Mouse (Mus musculus): Measurements from ENCODE around the gene Golga4. TPM values are rescaled to one million over a fixed set of nuclear protein-coding genes. Genes with fewer than 3 reads are reported as not detected.
A peak's percentile ranks its signal among the peaks of the same experiment; 100 is the strongest.

Gene Golga4
- total RNA-seq, 2 experiments from 2014 or later: 84.1 to 116 TPM

DNA sequence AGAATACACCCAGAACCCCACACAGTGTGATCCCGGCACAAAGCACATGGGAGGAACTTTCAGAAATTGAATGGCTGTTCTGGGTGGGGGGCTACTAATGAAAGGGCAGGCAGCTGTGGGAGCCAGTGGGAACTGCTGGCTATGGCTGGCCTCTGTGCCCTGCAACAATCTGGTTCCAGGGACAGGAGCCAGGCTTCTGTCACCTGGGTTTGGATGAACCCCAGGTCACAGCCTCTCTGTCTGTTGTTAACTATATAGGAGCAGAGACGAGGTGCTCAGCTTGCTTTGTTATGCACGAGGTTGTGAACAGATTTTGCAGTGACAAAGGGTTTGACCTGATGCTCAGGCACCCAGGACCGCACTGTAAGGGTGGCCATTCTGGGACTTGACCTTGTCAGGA, 102.5 kb downstream of the Golga4 start:
- DNase-seq (ENCODE audit: low spot score in 2 of 2): no peak
- intact Hi-C loops (cut with DNase I): no loop called here

GRCm38 (mm10) chr9:118610060-118610459, 104.0 kb downstream of the Golga4 start:
- intact Hi-C loops (cut with DNase I): loop anchor here (5.0 kb wide), 1 partner anchor 67 kb away; no protein-coding TSS in a partner anchor
- DNase-seq (ENCODE audit: low spot score in 2 of 2): peak; percentile 21 to 46

- intact Hi-C loops (cut with DNase I): loop anchor here (5.0 kb wide), 1 partner anchor 66 kb away; no protein-coding TSS in a partner anchor
- DNase-seq (ENCODE audit: low spot score in 2 of 2): peak; percentile 46 to 49
Observed at GRCm38 (mm10) chr9:118611111-118611541, 105.1 kb downstream of the Golga4 start.

DNA sequence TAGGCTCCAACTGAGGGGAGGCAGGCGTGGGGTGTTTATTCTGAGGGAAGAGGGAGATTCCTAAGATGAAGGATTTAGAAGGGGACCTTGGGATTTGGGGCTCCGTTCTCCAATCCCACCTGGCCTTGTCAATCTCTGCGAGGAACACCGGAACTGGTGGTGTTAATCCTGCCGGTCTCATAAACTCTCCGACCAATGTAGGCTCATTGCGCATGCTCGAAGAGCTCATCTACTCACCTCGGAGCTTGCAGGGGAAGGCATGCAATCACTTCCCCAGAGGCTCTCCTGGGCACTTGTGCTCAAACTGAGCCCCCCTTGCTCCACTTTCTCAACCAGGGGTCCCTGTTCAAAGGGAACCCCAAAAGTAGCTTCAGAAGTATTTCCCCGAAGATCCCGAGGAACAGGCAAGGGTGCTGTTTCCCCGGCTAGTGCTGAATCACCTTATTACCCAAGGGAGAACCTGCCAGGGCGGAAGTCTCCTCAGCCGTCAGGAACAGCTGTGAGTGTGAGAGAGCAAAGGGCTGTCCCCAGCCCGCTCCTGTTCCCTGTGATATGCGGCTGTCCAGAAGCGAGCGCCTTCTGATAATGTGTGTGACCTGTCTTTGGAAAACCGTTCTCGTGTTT, 106.0 kb downstream of the Golga4 start:
- intact Hi-C loops (cut with DNase I): loop anchor here (5.0 kb wide), 1 partner anchor 65 kb away; no protein-coding TSS in a partner anchor
- no peak for DNase-seq (ENCODE audit: low spot score in 2 of 2)

GRCm38 (mm10) chr9:118617237-118617636, 111.2 kb downstream of the Golga4 start:
- intact Hi-C loops (cut with DNase I): no loop called here
- no peak for DNase-seq (ENCODE audit: low spot score in 2 of 2)

GRCm38 (mm10) chr9:118618732-118619250, 112.7 kb downstream of the Golga4 start:
- intact Hi-C loops (cut with DNase I): no loop called here
- DNase-seq (ENCODE audit: low spot score in 2 of 2): no peak

- intact Hi-C loops (cut with DNase I): no loop called here
- DNase-seq (ENCODE audit: low spot score in 2 of 2): no peak
Observed at GRCm38 (mm10) chr9:118620807-118621206, 114.7 kb downstream of the Golga4 start.

DNA sequence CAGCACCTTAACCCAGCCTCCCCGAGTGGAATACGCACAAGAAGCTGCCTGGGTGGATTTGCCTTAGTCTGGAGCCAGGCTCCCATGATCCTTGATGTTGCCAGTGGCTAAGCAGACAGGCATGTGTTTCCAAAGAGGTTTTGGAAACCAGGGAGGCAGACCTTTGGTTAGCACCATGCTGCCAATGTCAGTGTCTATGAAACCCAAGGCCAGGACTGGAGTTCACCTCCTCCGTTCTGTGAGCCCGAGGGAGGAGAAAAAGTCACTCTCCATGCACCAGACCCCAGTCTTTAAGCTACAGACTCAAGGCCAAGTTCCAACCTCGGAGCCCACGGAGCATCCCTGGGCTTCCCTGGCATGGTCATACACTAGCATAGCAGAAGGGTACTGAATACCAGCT, 115.6 kb downstream of the Golga4 start:
- intact Hi-C loops (cut with DNase I): no loop called here
- no peak for DNase-seq (ENCODE audit: low spot score in 2 of 2)

GRCm38 (mm10) chr9:118622376-118623166, 116.5 kb downstream of the Golga4 start:
- intact Hi-C loops (cut with DNase I): no loop called here
- no peak for DNase-seq (ENCODE audit: low spot score in 2 of 2)

- no peak for DNase-seq (ENCODE audit: low spot score in 2 of 2)
- intact Hi-C loops (cut with DNase I): no loop called here
Observed at GRCm38 (mm10) chr9:118623483-118623882, 117.4 kb downstream of the Golga4 start.

DNA sequence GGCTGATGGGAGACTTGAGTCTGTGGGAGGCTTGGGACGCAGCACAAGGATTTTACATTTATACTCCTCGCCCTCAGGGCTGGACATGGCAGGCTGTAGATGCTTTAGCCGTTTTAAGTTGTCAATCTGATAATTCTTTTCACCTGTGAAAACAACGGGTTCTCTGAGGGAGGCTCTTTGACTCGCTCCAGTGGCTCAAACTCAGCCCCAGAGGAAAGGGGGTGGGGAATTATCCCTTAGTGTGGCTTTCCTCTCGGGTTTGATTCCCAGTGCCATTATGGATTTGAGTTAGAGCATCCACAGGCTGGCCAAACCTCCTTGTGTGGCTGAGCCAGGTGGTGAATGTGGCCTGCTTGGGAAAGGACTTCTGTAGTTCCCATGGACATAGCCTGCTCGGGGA, 118.1 kb downstream of the Golga4 start:
- intact Hi-C loops (cut with DNase I): no loop called here
- no peak for DNase-seq (ENCODE audit: low spot score in 2 of 2)

GRCm38 (mm10) chr9:118629763-118630379, 123.8 kb downstream of the Golga4 start:
- intact Hi-C loops (cut with DNase I): no loop called here
- DNase-seq (ENCODE audit: low spot score in 2 of 2): no peak

Other genes with a start within 250 kb of the Golga4 start
- under 1 TPM in 1 of 2 experiments, not detected in 1; 0.32 TPM for gene Eomes, start 28.1 kb upstream of the Golga4 start, total RNA-seq (2021)
- gene Itga9, start 100.4 kb downstream of the Golga4 start, total RNA-seq (2021): 1 to 10 TPM; 5.5 to 9.3 TPM

Measured in left cerebral cortex, postnatal 36 days (tissue).